Mouse (Mus musculus) heart, postnatal 14 days (tissue): ENCODE data around the gene Optn. TPM values are rescaled to one million over a fixed set of nuclear protein-coding genes. Genes with fewer than 3 reads are reported as not detected.
A peak's percentile ranks its signal among the peaks of the same experiment; 100 is the strongest.
"Not testable (repeated sequence)": the region's sequence is repeated elsewhere in the genome, so short reads cannot be mapped to it uniquely, and the experiment has no call there.

Source experiments
- DNase-seq, 2 experiments: peaks; one replicate each; pipeline ENCODE4 v3.0.0; 2021 to 2022
- intact Hi-C: fragments of 180-260 bp; cut with DNase I; formaldehyde crosslinking; loops from one replicate; pipeline ENCODE4 v1.15.1; 2025
- long read RNA-seq, 2 experiments: library from polyadenylated mRNA; stranded (forward); transcript quantifications; one replicate each; pipeline ENCODE4 v2.0.0; 2021
- total RNA-seq, 2 experiments: library from RNA; stranded (reverse); gene quantifications; 2 replicates each; pipeline ENCODE4 v1.2.3; 2021

Optn gene
- 10 to 100 TPM; 41.8 to 44.0 TPM for total RNA-seq
- long read RNA-seq, experiment 1, transcript Optn-202 (14 exons, 2,614 nt), result major isoform, 55 of 95 reads
- long read RNA-seq, experiment 1, transcript Optn-201 (15 exons, 2,411 nt), result minor isoform, 9 of 95 reads
- long read RNA-seq, experiment 1, partial matches to known transcripts, result 8 of 95 reads
- long read RNA-seq, experiment 1, other reads (novel, unspliced or antisense), result 23 of 95 reads
- long read RNA-seq, experiment 2, transcript Optn-201 (15 exons, 2,411 nt), result minor isoform, 6 of 71 reads
- long read RNA-seq, experiment 2, transcript Optn-202 (14 exons, 2,614 nt), result major isoform, 38 of 71 reads
- long read RNA-seq, experiment 2, partial matches to known transcripts, result 2 of 71 reads
- long read RNA-seq, experiment 2, other reads (novel, unspliced or antisense), result 25 of 71 reads

DNA sequence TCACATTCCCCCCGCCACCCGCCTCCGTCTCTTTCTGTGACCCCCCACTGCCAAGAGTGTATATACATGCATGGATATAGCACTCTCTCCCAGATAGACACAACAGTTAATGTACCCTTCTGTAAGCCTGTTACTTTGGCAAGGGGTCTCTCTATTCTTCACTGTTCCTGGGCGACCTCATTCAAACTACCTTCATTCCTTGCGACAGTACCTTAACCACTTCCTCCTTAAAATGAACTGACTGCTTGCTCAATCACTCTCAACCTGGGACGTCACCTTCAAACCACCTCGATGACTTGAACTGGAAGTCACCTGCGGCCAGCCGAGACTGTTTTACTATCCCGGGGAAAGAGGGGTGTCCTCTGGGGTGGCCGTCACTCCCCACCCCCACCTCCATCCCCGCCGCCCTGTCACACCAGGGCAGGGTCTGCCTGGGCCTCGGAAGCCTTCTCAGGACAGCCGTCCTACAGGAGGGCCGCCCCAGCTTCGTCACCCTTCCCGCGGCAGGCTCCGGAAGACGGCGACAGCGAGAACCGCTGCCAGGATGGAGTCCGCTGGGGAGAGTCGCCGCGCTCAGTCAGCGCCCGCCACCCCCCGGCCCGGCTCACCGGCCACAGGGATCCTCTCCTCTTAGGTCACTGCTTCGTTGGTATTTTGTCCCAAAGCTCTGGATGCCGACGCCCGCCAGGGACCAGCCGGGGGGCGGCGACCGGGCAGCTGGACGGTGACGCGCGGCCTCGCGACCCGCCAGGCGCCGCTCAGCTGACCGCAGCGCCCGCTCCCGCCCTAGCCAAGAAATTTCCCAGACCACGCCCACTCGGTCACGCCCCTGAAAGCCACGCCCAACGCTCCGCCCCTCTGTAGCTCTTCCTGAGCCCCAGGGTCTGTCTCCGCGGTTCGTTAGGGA, at the start of gene Optn:
Gene Optn, minus strand, starts transcription at position 753 of the 907 bp plus-strand sequence.
- peak; percentile 90 to 93 for DNase-seq
- intact Hi-C loops, result no loop called here

DNA sequence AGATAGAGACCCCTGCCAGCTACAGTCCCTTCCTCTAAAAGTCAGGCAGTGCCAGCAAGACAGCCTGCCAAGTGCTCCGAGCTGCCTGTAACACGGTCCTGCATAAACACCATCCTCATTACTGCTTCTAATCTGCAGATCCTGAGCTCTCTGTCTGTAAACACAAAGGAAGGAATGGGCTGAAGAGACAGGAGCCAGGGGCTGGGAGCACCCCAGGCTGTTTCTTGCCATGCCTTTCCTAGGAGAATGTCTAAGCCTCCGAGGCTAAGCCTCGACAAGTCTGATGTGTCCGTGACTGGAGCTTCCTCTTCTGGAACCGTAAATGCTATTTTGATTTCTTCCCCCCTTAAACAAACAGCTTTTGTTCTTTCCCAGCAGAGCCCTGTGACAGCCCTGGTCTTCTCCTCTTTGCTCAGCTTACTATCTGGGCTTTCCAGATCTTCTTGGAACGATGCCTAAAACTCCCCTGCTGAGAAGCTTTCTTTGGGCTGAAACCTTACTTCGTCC, 49.0 kb upstream of the Optn start:
- intact Hi-C loops, result no loop called here
- DNase-seq, result no peak

DNA sequence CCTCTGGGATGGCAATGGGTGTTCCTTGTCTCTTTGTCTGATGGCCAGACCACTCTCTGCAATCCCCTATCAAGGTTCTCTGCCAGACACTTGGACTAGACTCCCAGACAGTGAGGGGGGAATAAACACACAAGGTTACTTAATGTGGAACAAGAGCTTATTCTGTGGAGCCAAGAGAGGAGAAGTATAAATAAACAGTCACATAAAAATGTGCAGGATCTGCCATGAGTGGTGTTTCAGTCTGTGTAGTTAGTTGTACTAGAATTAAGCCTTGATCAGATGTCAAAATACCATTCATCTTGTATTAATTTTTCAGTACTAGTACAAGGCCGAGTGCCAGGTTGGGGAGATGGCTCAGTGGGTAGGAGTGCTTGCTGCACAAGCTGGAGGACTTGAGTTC, 39.0 kb upstream of the Optn start:
- no peak for DNase-seq
- intact Hi-C loops, result no loop called here

DNA sequence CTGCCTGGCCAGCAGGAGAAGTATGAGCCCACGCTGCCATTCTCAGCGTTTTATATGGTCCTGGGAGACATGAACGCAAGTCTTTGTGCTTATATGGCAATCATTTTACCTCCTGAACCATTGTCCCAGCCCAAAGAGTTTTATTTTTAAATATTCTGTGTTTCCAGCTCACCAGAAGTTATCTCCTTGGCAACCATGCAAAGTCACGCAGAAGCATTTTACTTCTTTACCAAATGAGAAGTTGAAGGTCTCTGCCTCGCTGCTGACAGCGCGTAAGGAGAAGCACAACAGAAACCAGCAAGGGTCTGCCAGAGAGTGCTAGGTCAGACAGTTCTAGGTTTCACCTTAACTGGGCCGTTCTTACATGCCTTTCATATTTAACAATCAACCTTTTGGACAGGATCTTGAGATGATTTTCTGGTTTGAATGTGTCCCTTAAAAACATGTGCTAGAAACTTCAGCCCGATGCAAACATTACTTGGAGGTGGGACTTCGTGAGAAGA, 37.9 kb upstream of the Optn start:
- no peak for DNase-seq
- intact Hi-C loops, result no loop called here

DNA sequence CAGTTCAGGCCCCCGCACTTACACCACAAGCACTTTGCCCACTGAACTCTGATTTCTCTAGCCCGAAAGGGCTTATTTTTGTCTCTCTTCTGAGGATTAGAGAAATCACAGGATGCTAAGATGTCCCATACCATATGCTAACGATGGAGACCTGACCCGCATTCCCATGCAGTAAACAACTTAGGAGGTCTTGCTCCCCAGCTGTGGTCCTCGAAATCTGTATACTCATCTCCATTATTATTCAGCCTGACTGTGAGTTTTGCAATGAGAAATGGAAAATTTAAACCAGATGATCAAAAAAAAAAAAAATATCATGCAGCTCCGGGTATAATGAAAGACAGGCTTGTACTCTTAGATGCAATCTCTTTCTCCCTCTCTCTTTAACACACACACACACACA, 35.3 kb upstream of the Optn start:
- DNase-seq, result no peak
- intact Hi-C loops, result loop anchor here (10.0 kb wide), 1 partner anchor 146 kb away; no protein-coding TSS in a partner anchor

DNA sequence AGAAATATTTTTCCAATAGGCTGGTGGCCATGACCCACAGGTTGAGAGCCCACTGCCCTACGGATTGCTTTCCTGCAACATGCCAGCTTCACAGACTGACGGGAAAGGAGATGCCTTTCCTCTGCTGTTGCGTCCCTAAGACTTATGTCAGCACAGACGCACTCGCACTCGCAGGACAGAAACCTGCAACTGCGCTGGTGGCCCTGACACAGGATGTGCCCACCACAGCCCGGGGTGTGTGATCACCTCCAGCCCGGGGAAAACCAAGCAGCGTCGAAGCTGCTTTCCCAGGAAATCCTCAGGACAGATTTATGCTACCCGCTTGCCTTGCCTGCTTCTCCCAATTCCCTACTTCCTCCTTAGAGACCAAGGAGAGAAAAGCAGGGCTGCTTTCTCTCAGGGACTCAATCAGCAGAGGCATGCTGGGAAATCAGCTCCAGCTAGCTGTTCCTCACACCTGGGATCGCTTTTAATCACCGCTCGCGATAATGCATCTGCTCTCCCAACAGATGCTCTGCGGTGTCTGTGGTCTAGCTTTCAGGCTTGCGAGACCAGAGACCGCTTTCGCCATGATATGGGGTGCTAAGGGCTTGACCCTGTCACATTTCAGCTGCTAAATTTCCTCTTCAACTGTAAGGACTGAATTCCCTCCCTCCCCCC, 34.1 kb upstream of the Optn start:
- no peak for DNase-seq
- intact Hi-C loops, result loop anchor here (10.0 kb wide), 1 partner anchor 147 kb away; no protein-coding TSS in a partner anchor

DNA sequence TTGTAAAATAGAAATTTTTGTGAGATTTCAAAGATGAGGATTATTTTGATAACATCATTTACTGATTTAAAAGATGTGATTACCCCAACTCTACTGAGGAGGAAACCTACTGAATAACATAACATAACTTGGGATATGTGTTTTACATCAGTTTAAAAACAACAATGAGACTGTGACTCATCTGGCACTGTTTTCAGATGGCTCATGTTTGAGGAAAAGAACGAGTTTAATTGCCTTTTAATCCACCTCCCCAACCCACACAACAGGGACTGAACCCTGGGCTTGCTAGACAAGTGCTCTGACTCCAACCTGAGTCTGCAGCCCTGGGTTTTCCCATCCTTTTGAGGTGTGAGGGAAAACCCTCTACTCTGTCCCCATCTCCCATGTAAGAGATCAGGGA, 31.5 kb upstream of the Optn start:
- intact Hi-C loops, result loop anchor here (10.0 kb wide), 1 partner anchor 149 kb away; no protein-coding TSS in a partner anchor
- DNase-seq, result no peak

DNA sequence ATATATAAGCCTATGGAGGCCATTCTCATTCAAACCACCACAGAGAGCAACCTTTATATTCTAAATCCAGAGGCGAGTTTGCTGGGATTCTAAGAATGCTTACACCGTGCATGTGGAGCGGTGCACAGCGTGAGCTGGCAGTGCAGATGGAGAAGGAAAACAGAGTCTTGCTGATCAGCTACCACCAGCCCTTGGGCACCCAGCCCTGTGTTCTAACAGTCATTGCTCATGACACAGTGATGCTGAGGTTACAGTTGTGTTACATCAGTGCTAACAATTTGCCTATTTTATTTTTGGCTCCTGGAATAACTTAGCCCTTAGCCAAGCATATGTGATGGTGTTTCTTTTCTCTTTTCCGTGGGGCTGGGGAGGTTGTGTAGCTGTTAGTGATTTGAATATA, 31.0 kb upstream of the Optn start:
- intact Hi-C loops, result loop anchor here (5.0 to 10.0 kb wide), 2 partner anchors 150 to 307 kb away; no protein-coding TSS in a partner anchor
- DNase-seq, result no peak

DNA sequence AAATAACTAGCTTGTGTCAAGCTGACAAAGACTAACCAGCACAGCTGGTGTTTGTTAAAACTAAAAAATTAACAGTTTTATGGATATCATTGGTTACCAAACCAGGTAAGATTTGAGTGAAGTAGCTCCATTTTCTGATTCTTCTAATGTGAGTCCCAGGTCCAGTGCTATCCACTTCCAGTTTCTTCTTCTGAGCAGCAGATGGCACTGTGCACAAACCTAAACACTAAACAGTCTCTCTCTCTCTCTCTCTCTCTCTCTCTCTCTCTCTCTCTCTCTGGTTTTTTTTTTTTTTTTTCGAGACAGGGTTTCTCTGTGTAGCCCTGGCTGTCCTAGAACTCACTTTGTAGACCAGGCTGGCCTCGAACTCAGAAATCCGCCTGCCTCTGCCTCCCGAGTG, 26.5 kb upstream of the Optn start:
- DNase-seq, result peak; percentile 8 to 38
- intact Hi-C loops, result loop anchor here (5.0 to 10.0 kb wide), 2 partner anchors 154 to 312 kb away; no protein-coding TSS in a partner anchor

DNA sequence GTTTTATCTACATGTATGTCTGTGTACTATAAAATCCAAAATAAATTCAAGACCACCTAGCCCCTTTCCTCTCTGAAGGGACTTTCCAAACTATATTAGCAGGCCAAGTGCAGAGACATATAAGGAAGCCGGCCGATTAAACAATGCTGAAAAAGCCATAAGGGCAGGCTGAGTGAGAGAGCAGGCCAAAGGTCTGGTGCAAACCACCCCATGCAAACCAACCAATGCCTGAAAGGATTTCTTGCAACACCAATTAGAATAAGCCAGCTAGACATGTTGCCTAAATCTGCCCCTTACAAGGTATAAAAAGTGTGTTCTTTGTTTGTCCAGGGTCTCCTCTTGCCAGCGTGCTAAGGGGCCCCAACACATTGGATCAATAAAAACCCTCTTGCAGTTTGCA, 23.8 kb upstream of the Optn start:
- no peak for DNase-seq
- intact Hi-C loops, result loop anchor here (10.0 kb wide), 1 partner anchor 347 kb away; no protein-coding TSS in a partner anchor

DNA sequence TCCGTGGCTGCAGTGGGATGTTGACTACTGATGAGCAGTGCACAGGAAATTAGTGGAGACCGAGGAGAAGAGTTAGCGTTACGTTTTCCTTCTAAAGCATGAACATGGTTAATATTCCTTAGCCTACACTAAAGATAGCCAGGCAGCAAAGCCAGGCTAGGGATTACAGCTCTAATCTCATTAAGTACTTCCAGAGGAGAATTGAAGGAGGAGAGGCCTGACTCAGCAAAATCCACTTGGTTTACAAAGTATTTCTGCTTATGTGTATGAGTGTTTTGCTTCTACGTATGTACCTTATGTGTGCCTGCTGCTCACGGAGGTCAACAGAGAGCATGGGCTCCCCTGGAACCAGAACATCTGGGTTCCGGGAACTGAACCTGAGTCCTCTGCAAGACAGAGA, 19.9 kb upstream of the Optn start:
- intact Hi-C loops, result loop anchor here (10.0 kb wide), 1 partner anchor 351 kb away; no protein-coding TSS in a partner anchor
- DNase-seq, result no peak

DNA sequence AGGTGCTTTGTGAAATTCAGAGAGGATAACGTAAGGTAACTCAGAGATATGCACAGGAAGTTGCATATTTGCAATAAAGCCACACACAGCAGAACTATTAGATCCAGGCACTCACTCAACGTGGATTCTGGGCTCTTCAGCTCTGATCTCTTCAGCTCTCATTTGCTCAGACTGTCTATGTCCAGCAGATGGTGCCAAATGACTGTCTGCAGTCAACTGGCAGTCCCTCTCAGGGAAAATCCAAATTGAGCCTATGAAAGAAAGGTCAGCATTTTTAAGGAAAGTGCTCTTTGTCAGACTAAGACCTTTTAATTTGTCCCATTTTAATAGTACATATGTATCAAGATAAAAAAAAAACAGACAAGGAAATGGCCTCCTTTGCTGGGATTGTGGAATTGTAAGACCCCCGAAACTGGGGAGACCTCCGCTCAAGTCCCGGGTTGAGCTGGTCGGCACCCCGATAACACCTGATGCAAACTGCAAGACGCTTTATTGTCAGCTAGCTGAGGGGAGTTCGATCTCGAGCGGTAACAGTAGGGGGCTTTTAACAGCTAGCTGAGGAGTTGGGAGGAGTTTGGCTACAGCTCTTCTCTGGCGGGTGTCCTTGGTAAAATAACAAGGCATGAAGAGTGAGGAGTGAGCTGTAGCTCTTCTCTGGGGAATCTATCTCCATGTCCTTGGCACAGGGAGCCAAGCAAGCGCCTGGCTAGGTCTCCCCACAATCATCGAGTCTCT, 16.4 kb upstream of the Optn start:
- peak; percentile 23 to 55 for DNase-seq
- intact Hi-C loops, result loop anchor here (10.0 kb wide), 1 partner anchor 355 kb away; no protein-coding TSS in a partner anchor

DNA sequence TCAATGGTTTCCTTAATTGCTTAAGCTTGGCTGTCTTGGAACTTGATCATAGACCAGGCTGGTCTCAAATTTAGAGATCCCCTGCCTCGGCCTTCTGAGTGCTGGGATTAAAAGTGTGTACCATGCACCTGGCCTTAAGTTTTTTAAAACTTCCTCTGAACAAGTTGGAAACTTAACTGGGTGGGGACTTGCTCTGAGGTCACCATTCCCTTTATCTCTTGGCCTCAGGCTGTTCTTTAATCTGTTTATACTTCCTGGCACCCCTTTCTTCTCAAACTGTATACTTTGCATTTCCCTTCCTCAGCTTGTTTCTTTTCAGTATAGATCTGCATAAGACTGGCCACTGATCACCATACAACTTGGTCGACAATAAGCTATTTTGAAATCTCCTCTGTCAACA, 14.1 kb upstream of the Optn start:
- intact Hi-C loops, result no loop called here
- DNase-seq, result no peak

DNA sequence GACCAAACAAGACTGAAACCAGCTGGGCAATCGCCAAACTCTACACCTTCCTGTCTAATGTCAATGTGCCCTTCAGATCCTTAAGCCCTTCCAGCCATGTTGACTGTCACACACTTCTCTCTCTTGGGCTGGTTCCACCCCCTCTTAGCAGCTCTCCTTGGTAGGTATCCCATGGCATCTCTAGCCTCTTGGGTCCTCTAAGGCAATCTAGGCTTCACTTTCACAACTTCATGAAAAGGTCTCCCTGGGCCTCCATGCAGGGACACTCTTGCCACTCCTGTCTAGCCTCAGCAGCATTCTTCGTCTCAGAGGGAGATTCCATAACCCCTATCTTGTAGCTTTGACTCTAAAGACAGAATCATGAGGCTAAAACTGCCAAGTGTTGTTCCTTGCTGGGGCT, 13.6 kb upstream of the Optn start:
- intact Hi-C loops, result no loop called here
- no peak for DNase-seq

DNA sequence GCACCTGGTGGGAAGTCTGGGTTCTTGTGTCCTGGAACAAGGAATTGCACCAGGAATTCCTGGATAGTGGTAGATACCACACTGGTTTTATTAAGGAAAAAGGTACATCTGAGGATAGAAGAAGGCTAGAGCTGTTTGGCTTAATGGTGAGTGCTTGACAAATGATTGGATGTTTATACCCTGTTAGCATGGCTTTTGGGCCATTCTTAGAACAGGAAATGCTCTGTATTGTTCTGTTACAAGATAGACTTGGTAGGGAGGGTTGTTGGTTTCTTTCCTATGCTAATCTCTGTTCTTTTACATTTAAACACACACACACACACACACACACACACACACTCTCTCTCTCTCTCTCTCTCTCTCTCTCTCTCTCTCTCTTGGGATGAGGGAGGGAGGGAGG, 12.0 kb upstream of the Optn start:
- intact Hi-C loops, result no loop called here
- no peak for DNase-seq

DNA sequence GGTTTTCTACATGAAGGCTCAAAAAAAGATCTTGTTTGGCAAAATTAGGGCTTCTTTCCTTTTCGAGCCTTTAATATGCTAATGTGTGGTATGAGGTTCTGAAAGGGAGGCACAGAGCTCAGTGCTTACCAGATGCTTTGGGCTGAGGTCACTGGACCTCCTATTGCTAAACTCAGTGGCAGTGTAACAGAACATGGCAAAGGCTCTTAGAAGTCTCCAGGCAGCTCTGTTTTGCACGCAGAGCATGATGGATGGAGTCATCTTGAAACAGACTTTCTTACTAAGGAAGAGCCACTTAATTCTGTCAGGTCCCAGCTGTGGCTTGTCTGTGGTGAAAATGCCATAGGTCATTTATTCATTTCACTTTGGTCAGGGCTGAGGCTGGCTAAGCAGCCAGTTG, 11.6 kb upstream of the Optn start:
- intact Hi-C loops, result no loop called here

DNA sequence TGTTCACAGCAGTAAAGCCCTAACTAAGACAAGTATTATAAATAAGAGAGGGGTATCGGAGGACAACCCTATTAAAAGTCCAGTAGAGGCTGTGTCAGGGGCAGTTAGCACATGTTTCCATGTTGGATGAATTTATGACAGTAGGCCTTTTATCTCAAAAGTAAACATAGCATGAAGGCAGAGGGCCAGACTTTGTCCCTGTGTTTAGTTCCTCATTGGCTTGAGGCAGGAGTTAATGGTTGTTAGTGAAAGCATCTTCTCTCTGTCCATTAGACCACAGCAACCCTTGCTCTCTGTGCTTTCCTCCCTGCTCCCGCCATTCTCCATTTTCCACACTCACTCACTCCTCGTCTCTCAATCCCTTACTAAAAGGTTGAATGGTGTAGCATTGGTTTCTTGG, 9.9 kb upstream of the Optn start:
- intact Hi-C loops, result no loop called here
- no peak for DNase-seq

More for the DNA sequence above, 11.6 kb upstream of the Optn start:
- no peak for DNase-seq

DNA sequence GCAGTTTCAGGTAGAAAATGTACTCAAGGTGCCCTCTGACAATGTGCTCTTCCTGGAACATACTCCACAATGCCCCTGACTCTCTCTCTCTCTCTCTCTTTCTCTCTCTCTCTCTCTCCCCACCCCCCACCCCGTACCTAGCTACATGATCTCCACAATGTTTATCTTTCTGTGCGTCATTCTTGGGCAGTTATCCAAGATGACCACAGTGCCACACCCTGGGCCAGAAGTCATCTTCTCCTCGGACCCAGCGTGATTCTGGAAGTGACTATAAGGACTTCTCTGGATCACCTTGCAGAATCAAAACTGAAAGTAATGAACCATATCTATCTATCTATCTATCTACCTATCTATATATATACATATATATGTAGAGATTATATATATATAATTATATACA, 4.1 kb upstream of the Optn start:
- DNase-seq, result no peak
- intact Hi-C loops, result no loop called here

DNA sequence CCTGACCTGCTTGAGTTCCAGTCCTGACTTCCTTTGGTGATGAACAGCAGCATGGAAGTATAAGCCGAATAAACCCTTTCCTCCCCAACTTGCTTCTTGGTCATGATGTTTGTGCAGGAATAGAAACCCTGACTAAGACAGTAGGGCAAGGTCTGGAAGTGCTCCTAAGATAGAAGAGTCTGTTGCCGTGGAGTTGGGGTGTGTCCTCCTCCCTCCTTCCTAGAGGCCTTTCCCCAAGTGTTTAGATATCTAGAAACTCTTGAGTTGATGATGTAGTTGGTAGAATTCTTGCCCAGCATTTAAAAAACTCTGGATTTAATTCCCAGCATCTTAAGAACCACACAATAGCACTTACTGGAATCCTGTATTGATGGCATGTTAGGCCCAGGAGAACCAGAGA, 3.4 kb upstream of the Optn start:
- DNase-seq, intact Hi-C loops: not testable (repeated sequence)
